Mouse (Mus musculus) skeletal muscle tissue, postnatal 0 days (tissue): ENCODE data around the gene H2al1j. TPM values are rescaled to one million over a fixed set of nuclear protein-coding genes. Genes with fewer than 3 reads are reported as not detected.

Experiments used
- polyA plus RNA-seq: library from polyadenylated mRNA; unstranded; fragments of >200 nt; fragmentation: Nextera tagmentation; extraction: Ambion mirVana; gene quantifications from 2 replicates; pipeline ENCODE4 v1.2.1, GENCODE M21; 2015

Gene H2al1j
- polyA plus RNA-seq, result not detected in 2 replicates

DNA sequence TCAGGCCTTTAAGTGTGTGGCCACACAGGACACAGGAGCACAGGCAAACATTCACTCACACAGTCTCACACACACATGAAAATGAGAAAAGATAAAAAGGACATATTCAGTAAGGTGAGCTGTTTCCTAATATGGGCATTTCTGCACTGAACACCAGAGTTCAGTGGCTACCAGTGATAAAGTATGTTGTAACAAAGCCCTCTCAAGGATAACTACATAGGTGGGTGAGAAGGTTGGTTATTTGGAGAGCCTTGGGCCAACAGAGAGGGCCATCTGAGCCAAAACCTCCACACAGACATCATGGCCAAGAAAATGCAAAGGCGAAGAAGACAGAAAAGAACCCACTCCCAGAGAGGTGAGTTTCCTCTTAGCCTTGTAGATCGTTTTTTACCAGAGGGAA, at the start of gene H2al1j:
TSS of gene H2al1j (plus strand) at position 301 of the 400 bp plus-strand sequence.

DNA sequence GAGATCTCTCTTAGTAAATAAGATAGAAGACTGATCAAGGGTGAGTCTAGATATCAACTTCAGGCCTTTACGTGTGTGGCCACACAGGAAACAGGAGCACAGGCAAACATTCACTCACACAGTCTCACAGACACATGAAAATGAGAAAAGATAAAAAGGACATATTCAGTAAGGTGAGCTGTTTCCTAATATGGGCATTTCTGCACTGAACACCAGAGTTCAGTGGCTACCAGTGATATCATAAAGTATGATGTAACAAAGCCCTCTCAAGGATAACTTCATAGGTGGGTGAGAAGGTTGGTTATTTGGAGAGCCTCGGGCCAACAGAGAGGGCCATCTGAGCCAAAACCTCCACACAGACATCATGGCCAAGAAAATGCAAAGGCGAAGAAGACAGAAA, 28.7 kb upstream of the H2al1j start, which contains the start of gene H2al1a:
TSS of gene H2al1a (plus strand) at position 301 of the 400 bp plus-strand sequence.

DNA sequence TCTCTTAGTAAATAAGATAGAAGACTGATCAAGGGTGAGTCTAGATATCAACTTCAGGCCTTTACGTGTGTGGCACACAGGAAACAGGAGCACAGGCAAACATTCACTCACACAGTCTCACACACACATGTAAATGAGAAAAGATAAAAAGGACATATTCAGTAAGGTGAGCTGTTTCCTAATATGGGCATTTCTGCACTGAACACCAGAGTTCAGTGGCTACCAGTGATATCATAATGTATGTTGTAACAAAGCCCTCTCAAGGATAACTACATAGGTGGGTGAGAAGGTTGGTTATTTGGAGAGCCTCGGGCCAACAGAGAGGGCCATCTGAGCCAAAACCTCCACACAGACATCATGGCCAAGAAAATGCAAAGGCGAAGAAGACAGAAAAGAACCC, 25.5 kb upstream of the H2al1j start, which contains the start of gene H2al1b:
TSS of gene H2al1b (plus strand) at position 301 of the 400 bp plus-strand sequence.

DNA sequence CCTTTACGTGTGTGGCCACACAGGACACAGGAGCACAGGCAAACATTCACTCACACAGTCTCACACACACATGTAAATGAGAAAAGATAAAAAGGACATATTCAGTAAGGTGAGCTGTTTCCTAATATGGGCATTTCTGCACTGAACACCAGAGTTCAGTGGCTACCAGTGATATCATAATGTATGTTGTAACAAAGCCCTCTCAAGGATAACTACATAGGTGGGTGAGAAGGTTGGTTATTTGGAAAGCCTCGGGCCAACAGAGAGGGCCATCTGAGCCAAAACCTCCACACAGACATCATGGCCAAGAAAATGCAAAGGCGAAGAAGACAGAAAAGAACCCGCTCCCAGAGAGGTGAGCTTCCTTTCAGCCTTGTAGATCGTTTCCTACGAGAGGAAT, 22.3 kb upstream of the H2al1j start, which contains the start of gene H2al1c:
TSS of gene H2al1c (plus strand) at position 301 of the 400 bp plus-strand sequence.

GRCm38 (mm10) chrX:11308524-11308923, 19.1 kb upstream of the H2al1j start, which contains the start of gene H2al1d:
H2al1d (plus strand) TSS chrX:11308824.

DNA sequence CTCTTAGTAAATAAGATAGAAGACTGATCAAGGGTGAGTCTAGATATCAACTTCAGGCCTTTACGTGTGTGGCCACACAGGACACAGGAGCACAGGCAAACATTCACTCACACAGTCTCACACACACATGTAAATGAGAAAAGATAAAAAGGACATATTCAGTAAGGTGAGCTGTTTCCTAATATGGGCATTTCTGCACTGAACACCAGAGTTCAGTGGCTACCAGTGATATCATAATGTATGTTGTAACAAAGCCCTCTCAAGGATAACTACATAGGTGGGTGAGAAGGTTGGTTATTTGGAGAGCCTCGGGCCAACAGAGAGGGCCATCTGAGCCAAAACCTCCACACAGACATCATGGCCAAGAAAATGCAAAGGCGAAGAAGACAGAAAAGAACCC, 16.0 kb upstream of the H2al1j start, which contains the start of gene H2al1e:
TSS of gene H2al1e (plus strand) at position 301 of the 400 bp plus-strand sequence.

DNA sequence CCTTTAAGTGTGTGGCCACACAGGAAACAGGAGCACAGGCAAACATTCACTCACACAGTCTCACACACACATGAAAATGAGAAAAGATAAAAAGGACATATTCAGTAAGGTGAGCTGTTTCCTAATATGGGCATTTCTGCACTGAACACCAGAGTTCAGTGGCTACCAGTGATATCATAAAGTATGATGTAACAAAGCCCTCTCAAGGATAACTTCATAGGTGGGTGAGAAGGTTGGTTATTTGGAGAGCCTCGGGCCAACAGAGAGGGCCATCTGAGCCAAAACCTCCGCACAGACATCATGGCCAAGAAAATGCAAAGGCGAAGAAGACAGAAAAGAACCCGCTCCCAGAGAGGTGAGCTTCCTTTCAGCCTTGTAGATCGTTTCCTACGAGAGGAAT, 12.8 kb upstream of the H2al1j start, which contains the start of gene H2al1f:
TSS of gene H2al1f (plus strand) at position 301 of the 400 bp plus-strand sequence.

GRCm38 (mm10) chrX:11317956-11318355, 9.7 kb upstream of the H2al1j start, which contains the start of gene H2al1g:
H2al1g (plus strand) TSS chrX:11318256.

GRCm38 (mm10) chrX:11321192-11321591, 6.4 kb upstream of the H2al1j start, which contains the start of gene H2al1h:
H2al1h (plus strand) TSS chrX:11321492.

DNA sequence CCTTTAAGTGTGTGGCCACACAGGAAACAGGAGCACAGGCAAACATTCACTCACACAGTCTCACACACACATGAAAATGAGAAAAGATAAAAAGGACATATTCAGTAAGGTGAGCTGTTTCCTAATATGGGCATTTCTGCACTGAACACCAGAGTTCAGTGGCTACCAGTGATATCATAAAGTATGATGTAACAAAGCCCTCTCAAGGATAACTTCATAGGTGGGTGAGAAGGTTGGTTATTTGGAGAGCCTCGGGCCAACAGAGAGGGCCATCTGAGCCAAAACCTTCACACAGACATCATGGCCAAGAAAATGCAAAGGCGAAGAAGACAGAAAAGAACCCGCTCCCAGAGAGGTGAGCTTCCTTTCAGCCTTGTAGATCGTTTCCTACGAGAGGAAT, 3.3 kb upstream of the H2al1j start, which contains the start of gene H2al1i:
TSS of gene H2al1i (plus strand) at position 301 of the 400 bp plus-strand sequence.

Other genes with a start within 250 kb of the H2al1j start
- not detected in 2 replicates for gene H2al1a, start 28.6 kb upstream of the H2al1j start, polyA plus RNA-seq
- gene H2al1b, start 25.4 kb upstream of the H2al1j start, polyA plus RNA-seq, result not detected in 2 replicates
- not detected in 2 replicates for gene H2al1c, start 22.2 kb upstream of the H2al1j start, polyA plus RNA-seq
- not detected in 2 replicates for gene H2al1d, start 19.0 kb upstream of the H2al1j start, polyA plus RNA-seq
- not detected in 2 replicates for gene H2al1e, start 15.9 kb upstream of the H2al1j start, polyA plus RNA-seq
- not detected in 2 replicates for gene H2al1f, start 12.7 kb upstream of the H2al1j start, polyA plus RNA-seq
- not detected in 2 replicates for gene H2al1g, start 9.6 kb upstream of the H2al1j start, polyA plus RNA-seq
- gene H2al1h, start 6.3 kb upstream of the H2al1j start, polyA plus RNA-seq, result not detected in 2 replicates
- not detected in 2 replicates for gene H2al1i, start 3.2 kb upstream of the H2al1j start, polyA plus RNA-seq